Mouse (Mus musculus) liver, adult (tissue): Measurements from ENCODE around the gene Serpinf1.

Experiments used
- GATA4 ChIP-seq: IDR thresholded peaks from 2 replicates; pipeline ENCODE4 v1.6.1; 2014; ENCODE audit warnings: mild to moderate bottlenecking, low read length; ENCODE audit not compliant: insufficient replicate concordance

The Serpinf1 gene

DNA sequence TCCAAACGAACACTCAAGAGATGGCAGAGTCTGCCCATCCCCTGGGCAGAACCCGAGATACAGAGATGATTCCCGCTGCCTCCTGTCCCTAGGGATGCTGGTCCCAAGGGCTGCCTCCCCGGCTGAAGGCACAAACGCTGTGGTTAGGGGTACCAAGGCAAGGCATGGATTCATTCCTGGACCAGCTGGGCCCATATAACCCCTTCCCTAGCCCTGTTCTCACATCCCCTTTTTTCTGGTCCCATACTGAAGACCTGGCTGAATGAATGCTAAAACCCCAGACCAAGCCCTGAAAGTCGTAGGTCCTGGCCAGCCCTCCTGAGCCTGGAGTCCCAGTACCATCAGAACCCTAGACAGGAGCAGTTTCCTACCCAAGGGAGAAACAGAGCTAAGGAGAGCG is 18.5 kb upstream of the Serpinf1 start:
- no peak for TF ChIP-seq GATA4

- no peak for TF ChIP-seq GATA4
Measured at GRCm38 (mm10) chr11:75439951-75440350, 17.4 kb upstream of the Serpinf1 start.

- TF ChIP-seq GATA4, result no peak
Measured at GRCm38 (mm10) chr11:75439363-75439762, 16.9 kb upstream of the Serpinf1 start, which contains the start of gene Serpinf2. Gene Serpinf2 (minus strand): TSS chr11:75439591.

DNA sequence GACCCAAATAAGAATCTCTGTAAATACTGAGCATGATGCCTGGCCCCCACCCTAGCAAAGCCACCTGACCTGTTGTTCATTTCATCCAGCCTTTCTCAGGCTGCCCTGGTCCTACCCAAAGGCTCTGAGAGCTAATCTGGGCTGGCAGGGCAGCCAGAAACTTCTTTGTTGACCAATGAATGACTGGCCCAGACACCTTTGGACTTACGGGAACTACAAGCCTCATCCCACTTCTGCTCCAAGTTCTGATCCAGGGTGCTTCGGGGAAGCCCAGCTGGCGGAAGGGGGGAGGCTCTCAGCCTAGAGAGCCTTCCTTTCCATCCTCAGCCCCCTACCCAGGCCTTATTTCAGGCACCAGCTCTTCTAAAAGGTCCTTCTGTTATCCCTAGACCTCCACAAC is 16.3 kb upstream of the Serpinf1 start:
- no peak for TF ChIP-seq GATA4

- TF ChIP-seq GATA4, result no peak
Measured at GRCm38 (mm10) chr11:75438194-75438593, 15.7 kb upstream of the Serpinf1 start.

- TF ChIP-seq GATA4, result no peak
Measured at GRCm38 (mm10) chr11:75434138-75434537, 11.6 kb upstream of the Serpinf1 start.

DNA sequence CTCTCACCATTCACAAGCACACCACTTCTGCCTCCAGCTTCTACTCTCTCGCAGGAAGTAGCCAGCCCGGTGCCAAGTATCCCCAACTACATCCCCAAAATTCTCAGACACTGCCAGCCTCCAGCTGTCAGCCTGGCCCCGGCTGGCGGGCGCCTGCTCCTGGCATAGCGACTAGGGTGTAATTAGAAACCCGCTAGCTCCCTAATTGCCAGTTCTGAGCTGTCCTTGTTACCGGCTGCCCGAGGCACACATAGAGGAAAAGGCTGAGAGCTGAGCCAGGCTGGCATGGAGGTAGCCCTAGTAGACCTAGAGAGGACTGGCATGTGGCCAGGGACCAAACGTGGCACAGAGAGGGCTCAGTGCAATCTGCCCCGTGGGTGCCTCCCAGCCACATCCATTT is 8.8 kb upstream of the Serpinf1 start:
- TF ChIP-seq GATA4, result no peak

- TF ChIP-seq GATA4, result no peak
Measured at GRCm38 (mm10) chr11:75429019-75429705, 6.7 kb upstream of the Serpinf1 start.

GRCm38 (mm10) chr11:75424459-75424858 is 2.0 kb upstream of the Serpinf1 start:
- TF ChIP-seq GATA4, result no peak

DNA sequence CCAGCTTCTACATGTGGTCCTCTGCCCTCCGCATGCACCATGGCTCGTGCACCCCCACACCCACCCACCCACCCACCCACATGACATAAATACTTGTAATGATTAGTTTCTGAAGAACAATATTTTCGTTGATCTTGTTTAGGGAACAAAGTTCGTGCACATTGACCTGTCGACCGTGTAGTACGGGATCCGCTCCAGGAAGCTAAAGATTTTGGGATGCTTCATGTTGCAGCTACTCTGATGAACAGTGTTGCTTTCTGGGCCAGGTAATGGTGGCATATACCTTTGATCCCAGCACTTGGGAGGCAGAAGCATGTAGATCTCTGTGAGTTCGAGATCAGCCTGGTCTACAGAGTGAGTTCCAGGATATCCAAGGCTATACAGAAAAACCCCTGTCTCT is 1.5 kb upstream of the Serpinf1 start:
- no peak for TF ChIP-seq GATA4

- no peak for TF ChIP-seq GATA4
Measured at GRCm38 (mm10) chr11:75423091-75423490, 590 bp upstream of the Serpinf1 start.

- TF ChIP-seq GATA4, result no peak
Measured at GRCm38 (mm10) chr11:75421375-75422012, 1.0 kb downstream of the Serpinf1 start.

- no peak for TF ChIP-seq GATA4
Measured at GRCm38 (mm10) chr11:75420810-75421374, 1.6 kb downstream of the Serpinf1 start.

GRCm38 (mm10) chr11:75420037-75420436 is 2.5 kb downstream of the Serpinf1 start:
- no peak for TF ChIP-seq GATA4

- TF ChIP-seq GATA4, result no peak
Measured at GRCm38 (mm10) chr11:75415994-75416393, 6.5 kb downstream of the Serpinf1 start.

DNA sequence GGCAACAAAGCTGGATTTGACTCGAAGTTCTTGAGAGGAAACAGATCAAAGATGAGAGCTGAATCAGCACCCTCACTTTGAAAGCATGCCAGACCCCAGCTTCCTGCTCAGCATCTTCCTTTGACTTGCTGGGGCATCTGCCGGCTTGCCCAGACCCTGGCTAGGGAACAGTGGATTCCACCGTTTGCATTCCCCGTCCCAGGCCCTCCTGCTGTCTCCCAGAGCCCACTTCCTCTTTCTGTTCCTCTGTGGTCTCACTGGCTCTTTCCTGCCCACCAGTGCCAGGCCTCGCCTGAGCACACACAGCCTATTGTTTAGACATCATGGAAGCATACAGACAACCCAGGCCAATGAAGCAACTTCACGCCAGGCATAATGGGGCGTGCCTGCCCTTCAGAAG is 7.4 kb downstream of the Serpinf1 start:
- TF ChIP-seq GATA4, result no peak

GRCm38 (mm10) chr11:75410591-75410990 is 11.9 kb downstream of the Serpinf1 start:
- TF ChIP-seq GATA4, result no peak
